Mouse (Mus musculus) G1E-ER4 (cell line): ENCODE data around the gene Reln. TPM values are rescaled to one million over a fixed set of nuclear protein-coding genes. Genes with fewer than 3 reads are reported as not detected.

Source experiments
- GATA1 ChIP-seq: IDR thresholded peaks from one replicate; pipeline ENCODE4 v1.8.0; 2012; ENCODE audit warnings: low read length, inconsistent platforms
- polyA plus RNA-seq: library from polyadenylated mRNA; stranded (reverse); fragments of >175 nt; gene quantifications from 2 replicates; pipeline ENCODE4 v1.2.3, GENCODE M21; 2012

Reln gene
- polyA plus RNA-seq, 1 experiment = 0.05 TPM

DNA sequence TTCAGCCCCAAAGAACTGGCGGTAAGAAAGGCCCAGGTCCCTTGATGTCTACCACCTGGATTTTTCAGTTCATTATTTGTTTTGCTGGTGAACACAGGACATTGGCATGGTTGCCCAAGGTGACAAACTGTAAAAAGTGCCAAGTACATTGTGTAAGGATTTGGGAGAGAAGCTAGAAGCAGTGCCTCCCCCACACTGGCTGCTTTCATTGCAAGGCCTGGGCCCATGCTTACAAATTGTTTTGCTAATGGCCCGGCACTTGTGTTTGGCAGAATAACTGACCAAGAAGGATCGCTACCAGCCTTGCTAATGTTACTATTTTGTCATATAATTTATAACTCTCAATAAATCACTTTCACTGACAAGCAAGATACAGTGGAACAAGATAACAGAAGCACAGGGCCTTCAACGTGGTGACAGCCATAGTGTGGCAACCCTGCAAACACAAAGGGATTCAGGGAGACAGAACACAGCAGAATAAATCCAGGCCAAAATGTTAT, 425.2 kb downstream of the Reln start:
- TF ChIP-seq GATA1 = no peak

GRCm38 (mm10) chr5:21915973-21916372, 428.5 kb downstream of the Reln start:
- TF ChIP-seq GATA1 = no peak

GRCm38 (mm10) chr5:21914776-21915175, 429.7 kb downstream of the Reln start:
- TF ChIP-seq GATA1 = no peak

GRCm38 (mm10) chr5:21912835-21913530, 431.5 kb downstream of the Reln start:
- no peak for TF ChIP-seq GATA1

DNA sequence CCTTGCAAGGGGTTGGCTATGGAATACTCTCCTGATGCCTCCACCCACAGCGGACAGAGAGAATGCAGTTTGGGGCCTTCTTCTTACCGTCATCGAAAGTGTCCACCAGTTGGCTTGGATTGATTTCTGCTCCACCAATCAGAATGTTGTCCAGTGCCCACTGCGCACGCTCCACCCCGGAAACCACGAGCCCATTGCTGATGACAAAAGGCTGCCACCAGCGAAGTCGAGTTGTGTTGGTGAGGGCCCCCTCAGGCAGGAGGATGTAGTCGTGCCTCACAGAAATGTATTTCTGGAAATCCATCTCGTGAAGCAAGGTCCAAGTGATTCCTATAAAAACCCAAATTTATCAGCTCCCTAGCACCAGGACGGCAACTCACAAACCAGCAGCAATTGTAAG, 433.8 kb downstream of the Reln start:
- TF ChIP-seq GATA1 = no peak

DNA sequence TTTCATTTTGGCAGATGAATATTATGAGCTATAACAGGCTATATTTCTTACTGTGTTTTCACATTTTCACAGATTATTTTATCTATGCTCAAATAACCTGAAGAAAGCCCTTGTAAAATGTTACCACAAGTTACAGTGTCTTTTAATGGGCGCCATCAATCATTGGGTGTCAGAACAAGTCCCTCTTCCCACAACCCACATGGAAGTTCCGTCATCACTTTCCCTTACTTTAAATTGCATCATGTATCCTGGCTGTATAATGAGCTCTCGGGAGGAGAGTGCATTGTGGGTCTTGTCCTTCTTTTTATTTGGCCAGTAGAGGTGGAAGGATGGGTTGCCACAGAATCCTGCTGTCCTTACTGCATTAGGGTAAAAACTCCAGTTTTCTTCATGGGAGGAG, 434.8 kb downstream of the Reln start:
- TF ChIP-seq GATA1 = no peak

DNA sequence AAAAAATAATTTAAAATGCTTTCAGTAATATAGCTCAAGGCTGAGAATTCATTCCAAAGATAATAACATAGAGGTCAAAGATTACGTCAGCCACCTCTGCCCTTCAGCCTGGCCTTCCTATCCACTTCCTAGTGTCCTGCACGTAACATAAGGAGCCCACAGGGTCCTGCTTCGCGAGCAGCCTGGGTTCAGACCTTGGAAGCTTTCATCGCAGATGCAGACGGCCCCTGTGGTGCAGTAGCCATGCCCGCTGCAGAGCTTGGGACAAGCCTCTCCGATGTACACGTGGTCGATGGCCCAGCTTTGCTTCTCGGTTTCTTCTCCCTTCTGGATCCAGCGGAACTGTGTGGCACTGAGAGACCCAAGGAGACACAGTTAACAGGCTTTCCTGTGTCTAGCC, 443.1 kb downstream of the Reln start:
- TF ChIP-seq GATA1 = no peak

- TF ChIP-seq GATA1 = no peak
Measured at GRCm38 (mm10) chr5:21900891-21901290, 443.6 kb downstream of the Reln start.

DNA sequence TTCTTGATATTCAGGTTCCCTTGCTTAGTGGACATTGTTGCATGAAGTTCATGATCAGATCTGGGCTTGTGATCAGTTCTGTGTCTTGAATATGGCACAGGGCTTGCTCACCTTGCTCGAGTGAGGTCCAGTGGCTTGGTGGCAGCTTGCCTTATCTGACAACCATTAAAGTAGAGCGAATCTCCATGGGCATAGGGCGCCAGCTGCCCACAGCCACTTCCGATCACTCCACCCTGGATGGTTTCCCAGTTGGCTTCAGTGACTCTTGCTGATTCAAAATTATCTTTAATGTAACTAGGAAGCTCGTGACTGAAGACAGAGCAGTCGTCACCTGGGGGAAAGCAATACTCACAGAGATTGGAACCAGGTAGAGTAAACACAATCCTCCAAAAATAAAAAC, 445.6 kb downstream of the Reln start:
- TF ChIP-seq GATA1 = no peak

DNA sequence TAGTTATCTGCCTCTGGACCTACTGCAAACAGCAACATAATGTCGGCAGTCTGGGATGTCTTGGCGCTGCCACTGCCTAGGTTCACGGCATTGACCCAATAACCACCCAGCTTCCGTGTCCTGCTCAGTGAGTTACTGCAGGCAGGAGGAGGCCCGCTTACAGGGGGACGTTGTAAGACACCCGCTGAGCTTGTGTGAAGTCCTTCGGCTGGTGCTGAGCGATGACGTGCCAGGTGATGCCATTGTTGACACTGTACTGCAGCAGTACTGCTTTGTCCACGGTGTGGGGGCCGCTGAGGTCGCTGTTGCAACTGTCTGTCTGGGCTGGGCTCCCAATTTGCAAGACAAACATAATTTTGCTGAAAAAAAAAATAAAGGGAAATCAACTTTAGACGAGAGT, 447.9 kb downstream of the Reln start:
- no peak for TF ChIP-seq GATA1

GRCm38 (mm10) chr5:21894168-21894567, 450.3 kb downstream of the Reln start:
- no peak for TF ChIP-seq GATA1

- no peak for TF ChIP-seq GATA1
Measured at GRCm38 (mm10) chr5:21866750-21867149, 477.8 kb downstream of the Reln start.

DNA sequence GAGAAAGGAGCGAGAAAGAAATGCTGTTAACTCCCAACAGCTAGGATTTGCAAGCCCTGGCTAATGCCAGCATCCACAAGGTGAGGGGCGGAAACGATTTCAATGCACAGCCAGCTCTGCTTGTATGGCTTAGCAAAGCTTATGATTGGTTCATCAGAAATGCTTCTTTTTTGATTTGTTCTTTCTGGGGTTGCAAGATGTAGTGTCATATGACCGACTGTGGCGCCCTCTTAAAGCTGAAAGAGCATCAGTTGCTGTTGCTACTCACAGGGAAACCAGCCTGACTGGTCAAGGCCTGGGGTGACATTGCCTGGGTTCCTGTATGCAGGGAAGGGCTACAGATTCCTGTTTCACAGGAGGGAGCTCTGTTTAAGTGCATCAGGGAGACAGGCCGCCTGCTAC, 478.2 kb downstream of the Reln start:
- no peak for TF ChIP-seq GATA1

DNA sequence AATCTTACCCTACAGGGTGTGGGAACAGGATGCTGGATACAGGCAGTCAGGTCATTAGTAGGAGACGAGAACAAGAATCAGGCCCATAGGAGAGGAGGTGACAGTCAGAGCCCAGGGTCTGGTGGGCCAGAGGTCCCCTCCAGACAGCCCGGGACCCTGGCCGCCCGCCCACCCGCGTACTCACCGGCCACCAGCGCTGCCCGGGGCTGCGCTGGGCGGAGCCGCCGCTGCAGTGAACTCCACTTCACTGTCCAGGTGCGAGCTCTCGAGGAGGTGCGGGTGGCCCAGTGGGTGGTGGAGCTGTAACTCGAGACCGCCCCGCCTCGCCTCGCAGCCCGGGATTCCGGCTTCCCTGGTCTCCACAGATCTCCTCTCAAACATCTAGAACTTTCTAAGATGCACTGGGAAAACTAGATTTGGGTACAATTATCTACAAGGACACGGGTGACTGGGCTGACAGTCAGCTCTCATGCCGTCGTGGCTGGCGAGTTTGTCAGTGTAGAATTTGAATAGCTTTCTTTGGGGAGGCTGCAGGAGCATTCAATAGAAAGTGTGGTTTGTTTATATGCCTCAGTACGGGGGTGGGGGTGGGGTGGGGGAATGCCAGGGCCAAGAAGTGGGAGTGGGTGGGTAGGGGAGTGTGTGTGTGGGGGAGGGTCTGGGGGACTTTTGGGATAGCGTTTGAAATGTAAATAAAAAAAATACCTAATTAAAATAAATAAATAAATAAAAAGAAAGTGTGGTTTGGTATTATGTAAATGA, 479.0 kb downstream of the Reln start, which contains the start of gene Slc26a5:
Slc26a5 (minus strand) TSS at position 259 of the 762 bp plus-strand sequence.
- no peak for TF ChIP-seq GATA1

DNA sequence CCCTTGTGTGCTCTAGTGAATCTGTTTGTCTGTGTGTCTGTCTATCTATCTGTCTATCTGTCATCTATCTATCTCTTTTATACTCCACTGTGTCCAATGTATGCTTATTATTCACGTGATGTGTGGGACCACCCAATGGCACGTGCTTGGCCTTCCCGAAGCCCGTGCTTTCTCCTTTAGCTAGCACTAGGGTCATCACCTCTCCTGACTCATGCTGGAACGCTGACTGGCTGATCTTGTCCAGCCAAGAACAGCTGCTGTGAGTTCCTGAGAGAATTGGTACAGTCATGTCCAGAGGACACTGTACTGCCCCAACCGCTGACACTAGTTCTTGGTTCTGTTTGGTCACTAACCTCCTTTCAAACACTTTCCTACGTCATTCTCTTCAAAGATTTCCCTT, 485.8 kb downstream of the Reln start:
- TF ChIP-seq GATA1 = no peak

GRCm38 (mm10) chr5:21851679-21852340, 492.7 kb downstream of the Reln start:
- no peak for TF ChIP-seq GATA1
